Mouse (Mus musculus): ENCODE results near the gene Cnih4.

The Cnih4 gene

DNA sequence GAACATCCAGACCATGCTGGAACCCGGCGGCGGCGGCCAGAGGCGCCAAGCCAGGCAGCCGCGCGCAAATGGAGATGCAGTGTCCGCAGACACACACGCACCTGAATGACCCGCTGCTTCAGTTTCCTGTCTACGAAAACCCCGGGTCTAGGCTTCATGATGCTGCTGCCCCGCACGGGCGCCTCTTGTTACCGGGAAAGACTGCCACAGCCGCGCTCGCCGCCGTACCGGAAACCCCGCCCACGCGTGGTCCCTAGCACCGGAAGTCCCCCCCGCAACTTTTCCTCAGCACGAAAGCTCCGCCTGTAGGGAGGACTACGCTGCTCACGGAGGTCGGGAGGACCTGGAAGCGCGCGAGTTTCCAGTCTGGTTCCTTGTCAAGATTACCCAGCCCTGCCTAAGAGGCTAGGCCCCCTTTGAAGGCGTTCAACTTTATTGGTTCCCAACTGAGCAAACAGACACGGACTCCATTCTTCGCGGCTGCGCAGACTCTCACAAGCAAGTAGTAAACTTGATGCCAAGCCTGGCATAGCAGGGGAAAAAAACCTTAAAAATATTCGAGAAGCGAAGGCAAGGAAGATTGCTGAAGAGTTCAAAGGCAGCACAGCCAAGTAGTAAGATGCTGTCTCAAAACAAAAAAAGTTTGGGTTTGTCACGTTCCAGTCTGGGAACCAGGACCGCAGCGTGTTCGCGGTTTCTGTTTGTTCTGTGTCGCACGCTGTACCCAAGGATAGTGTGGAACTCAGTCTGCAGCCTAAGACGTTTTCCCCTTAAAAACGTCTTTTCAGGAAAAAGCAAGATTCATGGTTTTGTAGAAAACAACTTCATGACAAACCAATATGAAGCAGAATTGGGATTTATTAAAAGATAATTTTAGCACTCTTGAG lies at the start of gene Cnih4, which contains the start of gene Nvl:
Gene Cnih4 (plus strand): TSS at position 744 of the 887 bp plus-strand sequence.
Gene Nvl (minus strand): TSS at position 255 of the 887 bp plus-strand sequence.
- DNase-seq (ENCODE audit: low read depth, low spot score): peak; percentile 92

DNA sequence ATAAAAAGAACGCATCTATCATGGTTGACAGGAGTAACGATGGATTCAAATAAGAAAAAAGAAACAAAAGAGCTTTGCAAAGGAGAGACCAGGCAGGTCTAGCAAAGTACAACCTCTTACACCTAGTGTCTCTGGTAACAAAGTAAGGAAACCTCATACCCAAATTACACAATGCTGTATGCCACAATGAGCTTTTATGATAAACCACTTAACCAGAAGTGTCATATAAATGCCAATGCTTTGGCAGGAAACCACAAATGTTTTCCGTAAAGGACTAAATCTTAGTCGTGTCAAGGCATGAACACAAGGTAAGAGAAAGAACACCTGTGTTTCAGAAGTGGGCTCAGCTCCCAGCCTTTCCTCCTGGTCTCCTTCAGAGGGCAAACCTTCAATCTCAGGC lies 27.4 kb upstream of the Cnih4 start:
- DNase-seq (ENCODE audit: low read depth, low spot score): no peak

DNA sequence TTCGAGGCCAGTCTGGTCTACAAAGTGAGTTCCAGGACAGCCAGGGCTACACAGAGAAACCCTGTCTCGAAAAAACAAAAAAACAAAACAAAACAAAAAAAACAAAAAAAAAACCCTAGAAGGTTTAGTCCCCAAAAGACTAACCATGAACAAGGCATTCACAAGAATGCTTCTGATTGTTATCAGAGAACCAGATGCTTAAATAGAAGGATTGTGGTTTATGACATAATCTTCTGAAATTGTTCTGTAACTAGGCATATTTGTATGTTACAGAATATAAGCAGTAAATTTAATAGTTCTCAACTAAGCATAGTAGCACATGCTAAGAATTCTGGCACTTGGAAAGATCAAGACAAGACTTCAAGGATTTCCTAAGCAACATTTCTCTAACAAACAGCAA lies 20.3 kb upstream of the Cnih4 start:
- DNase-seq (ENCODE audit: low read depth, low spot score): no peak

DNA sequence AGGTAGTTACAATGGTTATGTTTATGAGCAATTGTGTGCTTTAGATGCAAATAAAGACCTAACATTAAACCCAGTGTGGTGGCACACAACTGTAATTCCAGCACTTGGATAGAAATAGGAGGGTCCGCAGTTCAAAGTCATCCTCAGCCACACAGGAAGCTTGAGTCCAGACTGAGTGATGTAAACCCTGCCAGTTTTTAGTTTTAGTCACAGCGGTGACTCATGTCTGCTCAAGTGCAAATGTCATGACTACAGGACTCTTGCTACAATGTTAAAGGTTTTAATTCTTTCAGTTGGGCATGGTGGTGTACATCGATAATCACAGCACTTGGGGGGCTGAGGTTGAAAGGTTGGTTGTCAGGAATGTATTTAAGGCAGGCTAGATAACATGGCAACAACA lies 18.6 kb upstream of the Cnih4 start:
- DNase-seq (ENCODE audit: low read depth, low spot score): no peak

DNA sequence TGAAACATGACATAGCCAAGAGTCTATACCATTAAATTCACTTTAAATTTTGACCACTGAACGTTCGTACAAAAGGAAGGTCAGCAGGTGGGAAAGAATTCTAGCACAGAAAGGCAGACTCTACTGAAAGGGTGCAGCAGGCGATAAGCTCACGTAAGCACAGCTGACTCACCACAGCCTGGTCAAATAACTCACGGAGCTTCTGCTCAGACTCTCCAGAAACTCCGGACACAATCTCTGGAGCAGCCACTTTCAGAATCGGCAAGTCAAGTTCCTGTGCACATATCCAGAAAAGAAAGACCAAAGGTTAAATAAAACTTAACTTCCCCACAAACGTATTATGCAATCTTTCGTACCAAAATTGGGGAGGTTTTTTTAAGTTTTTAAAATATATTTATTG lies 17.7 kb upstream of the Cnih4 start:
- no peak for DNase-seq (ENCODE audit: low read depth, low spot score)

DNA sequence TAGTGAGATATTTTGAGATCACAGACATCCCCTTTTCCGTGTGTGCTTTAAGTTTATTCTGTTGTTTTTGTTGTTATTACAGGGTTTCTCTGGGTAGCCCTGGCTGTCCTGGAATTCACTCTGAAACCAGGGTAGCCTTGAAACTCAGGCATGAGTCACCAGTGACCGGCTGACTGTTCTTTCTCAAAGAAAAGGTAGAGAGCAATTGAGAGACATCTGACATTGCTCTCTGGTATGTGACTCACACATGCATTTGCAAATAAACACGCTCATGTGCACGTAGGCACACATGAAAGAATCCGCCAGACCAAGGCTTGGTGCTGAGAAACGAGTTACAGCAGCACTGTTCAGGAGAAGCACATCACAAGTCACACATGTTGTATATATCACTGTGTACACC lies 12.6 kb upstream of the Cnih4 start:
- DNase-seq (ENCODE audit: low read depth, low spot score): no peak

DNA sequence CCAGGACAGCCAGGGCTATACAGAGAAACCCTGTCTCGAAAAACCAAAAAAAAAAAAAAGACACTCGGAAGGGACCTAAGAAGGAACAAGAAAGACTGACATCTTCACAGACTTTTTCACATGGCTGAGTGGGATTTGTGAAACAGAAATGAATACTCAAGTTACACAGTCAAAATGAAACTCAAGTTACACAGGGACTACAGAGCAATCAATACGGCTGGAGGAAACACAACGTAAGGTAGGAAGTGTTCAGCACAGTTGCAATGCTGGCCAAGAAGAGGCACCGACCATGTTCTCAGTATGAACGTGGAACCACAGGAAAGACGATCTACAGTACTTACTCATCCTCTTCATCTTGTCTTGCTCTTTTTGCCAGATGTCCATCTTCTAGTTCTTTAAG lies 5.8 kb upstream of the Cnih4 start:
- DNase-seq (ENCODE audit: low read depth, low spot score): no peak

DNA sequence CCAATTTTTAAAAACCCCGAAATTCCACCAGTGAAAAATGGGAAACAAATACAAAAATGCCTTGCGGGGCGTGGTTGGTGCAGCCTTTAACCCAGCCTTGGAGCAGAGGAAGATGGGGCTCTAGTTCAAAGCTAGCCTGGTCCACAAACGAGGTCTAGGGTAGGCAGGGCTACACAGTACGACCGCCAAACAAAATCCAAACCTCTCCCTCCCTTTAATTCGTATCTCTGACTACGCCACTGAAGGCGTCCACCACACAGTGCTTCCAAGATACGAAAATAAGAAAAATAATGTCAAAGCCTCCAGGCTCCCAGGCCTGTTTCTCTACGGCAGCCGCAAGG lies 914 bp upstream of the Cnih4 start:
- DNase-seq (ENCODE audit: low read depth, low spot score): no peak

DNA sequence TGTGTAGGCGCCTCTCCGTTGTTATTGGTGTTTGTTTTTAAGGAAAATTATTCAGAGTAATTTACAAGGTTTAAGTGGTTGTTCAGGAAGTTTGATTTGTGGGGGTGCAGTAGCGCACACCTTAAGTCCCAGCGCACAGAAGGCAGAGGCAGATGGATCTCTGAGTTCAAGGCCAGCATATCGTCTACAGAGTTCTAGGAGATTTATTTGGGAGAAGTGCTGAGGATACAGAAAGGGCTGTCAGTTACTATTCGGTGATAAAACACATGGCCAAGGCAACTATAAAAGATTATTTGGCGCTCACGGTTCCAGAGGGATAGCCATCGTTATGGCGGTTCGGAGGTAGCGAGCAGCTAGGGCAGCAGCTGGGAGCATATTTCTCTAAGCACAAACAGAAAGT lies 473 bp downstream of the Cnih4 start:
- no peak for DNase-seq (ENCODE audit: low read depth, low spot score)

DNA sequence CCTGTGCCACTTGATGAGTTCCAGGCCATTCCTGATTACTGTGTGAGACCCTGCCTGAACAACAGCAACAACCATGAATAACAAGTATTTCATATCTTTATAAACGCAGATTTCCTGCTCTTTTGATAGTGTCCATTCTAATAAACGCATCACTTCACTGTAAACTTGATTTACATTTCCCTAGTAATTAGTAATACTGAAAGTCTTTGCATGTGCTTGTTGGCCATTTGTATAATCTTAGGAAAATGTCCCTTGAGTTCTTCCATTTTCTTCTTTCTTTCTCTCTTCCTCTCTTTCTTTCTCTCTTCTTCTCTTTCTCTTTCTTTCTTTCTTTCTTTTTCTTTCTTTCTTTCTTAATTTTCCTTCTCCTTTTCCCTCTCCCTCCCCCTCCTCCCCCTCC lies 1.7 kb downstream of the Cnih4 start:
- no peak for DNase-seq (ENCODE audit: low read depth, low spot score)

DNA sequence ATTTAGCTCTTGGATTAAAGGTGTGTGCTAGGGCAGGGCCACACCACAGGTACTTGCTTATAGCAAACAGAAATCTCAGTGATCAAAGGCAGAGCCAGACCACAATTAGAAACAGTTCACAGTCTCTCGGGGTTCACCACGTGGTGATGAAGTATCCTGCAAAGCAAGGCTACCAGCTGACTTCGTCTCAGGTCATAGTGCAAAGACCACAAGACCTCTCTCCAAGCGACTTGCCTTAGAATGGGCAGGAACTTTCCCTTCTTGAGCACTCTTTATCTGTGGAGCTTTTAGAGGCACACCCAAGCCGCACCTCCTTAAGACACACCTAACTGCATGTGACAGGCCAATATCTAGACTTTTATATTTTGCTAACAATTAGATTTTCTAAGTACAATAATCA lies 4.0 kb downstream of the Cnih4 start:
- no peak for DNase-seq (ENCODE audit: low read depth, low spot score)

DNA sequence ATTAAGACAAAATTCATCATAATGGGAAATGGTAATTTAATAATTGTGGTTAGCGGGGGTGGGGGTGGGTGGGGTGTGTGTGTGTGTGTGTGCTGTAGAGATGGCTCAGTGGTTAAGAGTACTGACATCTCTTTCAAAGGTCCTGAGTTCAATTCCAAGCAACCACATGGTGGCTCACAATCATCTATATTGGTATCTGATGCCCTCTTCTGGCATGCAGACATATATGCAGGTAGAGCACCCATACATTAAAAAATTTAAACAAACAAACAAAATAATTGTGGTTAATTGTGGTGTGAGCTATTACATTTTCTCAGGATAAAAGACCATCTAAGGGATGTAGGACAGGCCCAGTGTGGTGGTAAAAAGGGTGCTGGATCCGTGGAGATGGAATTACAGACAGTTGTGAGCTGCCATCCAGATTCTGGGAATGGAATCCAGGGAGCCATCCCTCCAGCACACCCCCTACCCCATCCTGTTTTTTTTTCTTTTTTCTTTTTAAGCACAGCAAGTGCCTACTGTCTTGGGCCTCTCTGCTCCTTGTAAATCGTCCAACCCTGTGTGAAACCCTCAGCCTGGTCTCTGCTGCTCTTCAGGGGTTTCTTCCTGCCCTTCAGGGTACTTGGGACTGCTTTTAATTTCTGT lies 5.0 kb downstream of the Cnih4 start:
- no peak for DNase-seq (ENCODE audit: low read depth, low spot score)

DNA sequence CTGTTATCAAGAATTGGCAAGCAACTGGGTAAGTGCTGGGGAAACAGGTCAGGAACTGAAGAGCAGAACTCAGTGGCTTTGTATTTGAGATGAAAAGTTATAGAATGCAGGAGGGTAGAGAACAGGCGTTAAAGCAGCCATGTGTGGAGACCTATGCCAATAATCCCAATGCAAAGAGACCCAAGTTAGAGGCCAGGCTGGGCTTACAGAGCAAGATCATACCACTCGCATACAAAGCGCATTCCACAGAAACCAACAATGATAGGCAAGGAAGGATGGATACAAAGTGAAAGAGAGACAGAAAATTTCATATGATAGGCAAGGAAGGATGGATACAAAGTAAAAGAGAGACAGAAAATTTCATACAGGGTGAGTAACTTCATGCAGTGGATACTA lies 5.9 kb downstream of the Cnih4 start:
- DNase-seq (ENCODE audit: low read depth, low spot score): no peak

DNA sequence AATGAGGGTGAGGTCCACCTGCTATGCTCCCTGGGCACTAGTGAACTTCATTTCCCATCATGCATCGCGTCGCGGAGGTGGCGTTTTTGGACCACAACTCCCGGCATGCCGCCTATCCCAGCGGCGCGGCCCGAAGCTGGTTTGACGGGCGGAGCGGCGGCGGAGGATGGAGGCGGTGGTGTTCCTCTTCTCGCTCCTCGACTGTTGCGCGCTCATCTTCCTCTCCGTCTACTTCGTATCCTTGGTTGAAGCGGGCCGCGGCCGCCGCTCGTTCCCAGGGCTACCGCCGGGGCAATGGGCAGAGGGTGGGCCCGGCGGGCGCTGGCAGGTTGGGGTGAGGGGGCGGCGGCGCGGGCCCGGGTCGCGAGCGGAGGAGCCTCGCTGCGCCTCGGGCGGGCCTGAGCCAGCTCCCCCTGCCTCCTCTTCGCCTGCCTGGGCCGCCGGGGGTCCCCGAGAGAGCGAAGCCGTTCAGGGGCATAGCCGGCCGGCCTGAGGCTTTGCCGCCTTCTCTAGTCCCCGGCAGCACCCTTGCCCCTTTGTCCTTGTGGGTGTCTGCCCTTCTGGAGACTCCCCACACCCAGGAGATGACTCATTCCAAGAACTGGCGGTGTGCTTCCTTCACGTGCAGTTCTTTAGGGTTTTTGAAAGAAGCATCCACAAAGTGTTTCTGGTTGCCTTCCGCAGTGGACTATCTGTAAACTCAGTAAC lies 6.5 kb downstream of the Cnih4 start:
- DNase-seq (ENCODE audit: low read depth, low spot score): peak; percentile 61

DNA sequence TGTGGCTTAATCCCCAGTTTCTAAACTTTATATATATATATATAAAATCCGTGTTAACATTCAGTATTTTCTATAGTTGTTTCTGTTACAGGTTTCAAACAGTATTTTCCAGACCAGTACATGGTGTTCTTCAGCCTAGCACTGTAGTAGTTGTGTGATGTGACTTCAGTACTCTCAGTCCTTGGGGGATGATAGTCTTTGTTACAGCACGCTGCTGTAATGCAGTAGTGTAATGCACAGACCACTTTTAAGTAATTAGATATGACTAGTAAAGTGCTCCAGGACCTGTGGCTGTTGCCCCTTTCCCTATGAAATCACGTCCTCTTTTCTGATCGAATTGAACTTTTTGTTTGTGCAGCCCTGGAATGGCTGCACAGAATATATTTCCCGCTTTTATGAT lies 7.0 kb downstream of the Cnih4 start:
- DNase-seq (ENCODE audit: low read depth, low spot score): no peak

DNA sequence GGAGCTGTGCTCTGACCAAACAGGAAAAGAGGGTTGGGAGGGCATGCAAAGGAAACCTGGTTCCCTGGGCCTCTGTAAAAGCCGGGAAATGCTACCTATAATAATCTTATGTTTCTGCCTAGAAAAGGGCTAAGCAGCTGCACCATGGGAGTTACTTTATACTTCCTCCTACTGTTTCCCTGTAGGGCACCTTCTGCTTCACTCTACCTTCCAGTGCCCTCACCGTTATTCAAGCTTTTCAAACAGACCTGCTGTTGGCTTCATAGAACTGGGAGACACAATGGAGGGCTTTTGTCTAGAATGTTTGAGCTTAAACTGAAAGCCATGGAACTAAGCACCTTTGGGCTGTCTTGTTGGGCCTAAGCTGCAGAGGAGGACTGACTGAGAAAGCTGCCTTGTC lies 23.3 kb downstream of the Cnih4 start:
- DNase-seq (ENCODE audit: low read depth, low spot score): no peak

DNA sequence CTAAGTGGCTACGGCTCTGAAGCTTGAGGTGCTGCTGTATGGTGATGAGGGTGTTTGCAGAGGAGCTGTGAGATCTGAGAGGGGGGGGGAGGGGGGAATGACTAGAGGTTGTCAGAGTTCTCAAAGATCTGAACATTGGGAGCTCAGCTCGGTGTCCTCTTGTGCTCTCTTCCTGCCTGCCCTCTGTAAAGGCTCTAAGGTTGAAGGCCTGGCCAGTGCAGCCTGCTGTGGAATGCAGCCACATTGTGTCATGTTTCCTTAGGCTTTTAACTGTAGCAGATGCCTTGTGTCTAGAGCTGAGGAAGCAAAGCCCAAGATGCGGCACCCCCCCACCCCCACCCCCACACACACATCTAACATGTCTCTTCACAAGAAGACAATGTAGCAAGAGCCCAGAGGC lies 23.9 kb downstream of the Cnih4 start:
- no peak for DNase-seq (ENCODE audit: low read depth, low spot score)

DNA sequence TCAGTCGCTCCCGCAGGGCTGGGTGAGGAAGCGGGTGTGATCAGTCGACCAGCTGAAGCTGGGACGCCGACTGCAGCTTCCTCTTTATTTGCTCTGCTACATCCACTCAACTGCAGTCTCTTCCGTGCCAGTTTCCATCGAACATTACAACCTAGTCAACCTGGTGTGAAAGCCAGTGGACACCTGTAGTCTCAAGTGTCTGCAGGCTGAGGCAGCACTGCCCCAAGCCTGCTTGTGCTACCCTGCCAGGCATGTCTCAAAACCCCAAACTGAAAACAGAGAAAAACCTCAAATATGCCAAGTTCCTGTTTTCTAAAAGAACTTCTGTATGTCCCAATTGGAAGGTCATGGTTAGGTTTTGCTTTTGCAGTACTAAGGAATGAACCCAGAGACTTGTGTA lies 25.7 kb downstream of the Cnih4 start:
- no peak for DNase-seq (ENCODE audit: low read depth, low spot score)

DNA sequence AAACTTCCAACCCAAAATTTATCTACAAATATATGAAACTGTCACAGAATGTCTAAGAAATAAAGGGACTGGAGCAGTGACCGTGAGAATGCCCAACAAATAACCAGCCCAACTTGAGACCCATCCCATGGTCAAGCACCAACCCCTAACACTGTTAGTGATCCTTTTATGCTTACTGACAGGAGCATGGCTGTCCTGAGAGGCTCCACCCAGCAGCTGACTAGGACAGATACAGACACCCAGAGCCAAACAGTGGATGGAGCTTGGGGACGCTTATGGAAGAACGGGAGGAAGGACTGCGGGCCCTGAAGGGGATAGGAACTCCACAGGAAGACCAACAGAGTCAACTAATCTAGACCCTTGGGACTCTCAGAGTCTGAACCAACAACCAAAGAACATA lies 44.4 kb downstream of the Cnih4 start:
- no peak for DNase-seq (ENCODE audit: low read depth, low spot score)

DNA sequence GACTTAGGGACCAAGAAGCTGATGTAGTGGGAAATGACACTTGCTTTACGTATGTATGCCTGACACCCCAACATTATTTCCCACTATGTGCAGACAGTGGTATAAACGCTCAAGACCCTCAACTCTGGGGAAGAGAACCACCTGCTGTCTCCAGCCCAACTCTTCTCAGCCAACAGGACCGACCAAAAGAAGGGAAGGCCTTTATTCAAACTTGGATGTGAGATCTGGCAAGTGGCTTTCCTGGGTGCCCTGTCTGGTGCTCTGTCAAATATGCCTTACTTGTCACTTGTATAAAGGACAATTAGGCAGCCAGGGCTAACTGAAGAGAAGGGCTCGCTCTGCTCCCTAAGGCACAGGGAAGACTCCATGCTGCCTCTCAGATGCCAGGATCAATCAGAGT lies 55.0 kb downstream of the Cnih4 start:
- DNase-seq (ENCODE audit: low read depth, low spot score): no peak

DNA sequence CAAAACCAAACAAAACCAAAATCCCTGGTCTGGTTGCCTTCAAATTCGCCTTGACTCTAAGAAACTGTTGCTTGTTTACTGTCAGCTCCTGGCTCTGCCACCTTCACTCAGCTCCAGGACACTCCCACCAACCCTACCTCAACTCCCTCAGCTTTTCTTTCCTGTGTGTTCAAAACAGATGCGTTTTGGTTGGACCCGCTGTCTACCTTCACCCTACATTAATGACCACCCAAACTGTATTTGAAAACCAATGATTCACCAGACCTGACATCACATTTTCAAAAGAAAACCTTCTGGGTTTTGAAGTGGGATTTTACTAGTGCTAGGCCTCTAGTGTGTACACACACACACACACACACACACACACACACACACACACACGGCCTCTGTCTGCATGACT lies 65.7 kb downstream of the Cnih4 start:
- DNase-seq (ENCODE audit: low read depth, low spot score): no peak

DNA sequence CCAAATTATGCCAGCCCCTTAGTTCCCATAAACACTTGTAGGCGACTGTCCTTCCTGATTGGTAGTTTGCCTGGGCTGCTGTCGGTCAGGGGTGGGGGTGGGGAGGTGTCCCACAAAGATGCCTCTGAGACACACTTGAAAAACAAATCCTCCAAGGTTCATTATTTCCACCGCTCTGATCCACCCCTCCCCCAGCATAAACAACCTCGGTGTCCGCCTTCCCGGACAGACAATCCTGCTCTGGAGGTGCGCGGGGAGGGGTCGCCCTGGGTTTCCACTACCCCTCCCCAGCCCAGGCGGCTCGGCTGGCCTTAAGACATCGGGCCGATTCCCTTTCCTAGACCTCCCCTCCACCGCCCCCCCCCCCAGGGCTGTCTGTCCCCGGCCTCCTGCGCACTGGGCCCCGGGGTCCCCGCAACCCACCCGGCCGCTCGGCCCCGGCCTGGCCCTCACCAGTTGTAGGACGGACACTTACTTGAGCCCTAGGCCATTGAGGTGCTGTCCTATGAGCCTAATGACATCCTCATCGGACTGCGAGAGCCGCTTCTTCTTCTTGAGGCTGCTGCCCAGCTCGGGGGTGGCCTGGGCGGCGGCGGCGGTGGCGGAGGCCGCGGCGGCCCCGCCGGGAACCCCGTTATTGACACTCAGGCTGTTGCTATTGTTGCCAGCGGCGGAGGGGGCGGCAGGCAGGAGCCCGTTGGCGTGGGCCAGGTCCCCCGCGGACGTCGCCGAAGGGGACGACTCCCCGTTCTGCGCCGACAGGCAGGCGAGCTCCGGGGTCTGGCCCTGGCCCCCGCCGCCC lies 66.3 kb downstream of the Cnih4 start:
- no peak for DNase-seq (ENCODE audit: low read depth, low spot score)
